Mouse (Mus musculus) gastrocnemius, postnatal 25 days (tissue): ENCODE measurements around the gene Rnf214. TPM values are rescaled to one million over a fixed set of nuclear protein-coding genes. Genes with fewer than 3 reads are reported as not detected.

Experiments used
- DNase-seq: peaks from one replicate; pipeline ENCODE4 v3.0.0; 2022
- microRNA-seq, 2 experiments: library from miRNA; unstranded; fragments of <30 nt; microRNA quantifications; one replicate each; pipeline ENCODE4 v1.2.0; 2021; ENCODE audit warnings: borderline replicate concordance in 2 of 2
- total RNA-seq, 2 experiments: library from RNA; stranded (reverse); gene quantifications; 1 replicate in 1 of 2; 2 replicates in 1 of 2; pipeline ENCODE4 v1.2.3; 2021

Gene Rnf214
- total RNA-seq, 2 experiments from 2014 or later, result 20.6 to 22.7 TPM

GRCm38 (mm10) chr9:45815113-45815512 is 91.6 kb downstream of the Rnf214 start:
- DNase-seq, result no peak

Small RNAs within 50 kb of the gene (microRNA-seq; reads per million reads assigned to microRNA genes)
- 0 reads per million in 2 experiments for gene Mir7087

Other genes with a start within 250 kb of the Rnf214 start
- gene Cep164, start 78.2 kb downstream of the Rnf214 start, total RNA-seq, result 1 to 10 TPM; 2.6 to 3.0 TPM
- gene Bace1, start 68.3 kb downstream of the Rnf214 start, total RNA-seq, result 10 to 100 TPM; 34.1 to 43.6 TPM
- 10 to 100 TPM in 1 of 2 experiments, 1 to 10 TPM in 1; 9.6 to 10.0 TPM for gene Pcsk7, start 414 bp downstream of the Rnf214 start, total RNA-seq
- gene Tagln, start 29.1 kb upstream of the Rnf214 start, total RNA-seq, result 100 to 1,000 TPM in 1 of 2 experiments, 10 to 100 TPM in 1; 37.7 to 102 TPM
- 10 to 100 TPM; 67.9 to 70.2 TPM for gene Sidt2, start 48.3 kb upstream of the Rnf214 start, total RNA-seq
- gene Pafah1b2, start 105.8 kb upstream of the Rnf214 start, total RNA-seq, result 10 to 100 TPM; 27.8 to 32.2 TPM
- gene Sik3, start 105.9 kb upstream of the Rnf214 start, total RNA-seq, result 10 to 100 TPM; 34.7 to 38.9 TPM